Mouse (Mus musculus) neural tube, embryonic 12.5 days (tissue): ENCODE measurements around the gene Grk3. TPM values are rescaled to one million over a fixed set of nuclear protein-coding genes. Genes with fewer than 3 reads are reported as not detected.

Experiments
- ATAC-seq: fragments of 200-750 bp; cut with Nextera tagmentation; 2 replicates; pipeline ENCODE4 v1.8.0; 2017; ENCODE audit warnings: low read depth, mild to moderate bottlenecking, moderate TSS enrichment, moderate library complexity; ENCODE audit not compliant: low FRiP score
- H3K27ac ChIP-seq: fragments of 300-500 bp; sonication (generic); 2 replicates; pipeline ENCODE4 v1.5.1; 2016
- H3K27me3 ChIP-seq: fragments of 300-500 bp; sonication (generic); replicated peaks from 2 replicates; pipeline ENCODE4 v1.6.1; 2016; ENCODE audit warnings: mild to moderate bottlenecking
- H3K36me3 ChIP-seq: fragments of 300-500 bp; sonication (generic); 2 replicates; pipeline ENCODE4 v1.6.1; 2016; ENCODE audit warnings: mild to moderate bottlenecking
- H3K4me1 ChIP-seq: fragments of 300-500 bp; sonication (generic); 2 replicates; pipeline ENCODE4 v1.6.1; 2016
- H3K4me2 ChIP-seq: fragments of 300-500 bp; sonication (generic); replicated peaks from 2 replicates; pipeline ENCODE4 v1.6.1; 2016; ENCODE audit warnings: mild to moderate bottlenecking
- H3K4me3 ChIP-seq: fragments of 300-500 bp; sonication (generic); 2 replicates; pipeline ENCODE4 v1.5.1; 2016
- H3K9ac ChIP-seq: fragments of 300-500 bp; sonication (generic); 2 replicates; pipeline ENCODE4 v1.6.1; 2016; ENCODE audit warnings: mild to moderate bottlenecking
- H3K9me3 ChIP-seq: fragments of 300-500 bp; sonication (generic); 2 replicates; pipeline ENCODE4 v1.6.1; 2016; ENCODE audit warnings: mild to moderate bottlenecking
- WGBS: fragments of 180-500 bp; shearing (Covaris S2); methylation state at CpG from one replicate; pipeline ENCODE4 v1.1.7; 2016; 5-methylcytosine and 5-hydroxymethylcytosine counted together
- polyA plus RNA-seq: library from polyadenylated mRNA; unstranded; fragments of >200 nt; fragmentation: Nextera tagmentation; extraction: Ambion mirVana; gene quantifications from 2 replicates; pipeline ENCODE4 v1.2.1, GENCODE M21; 2016

The Grk3 gene
- polyA plus RNA-seq, 1 experiment from 2014 or later, result 8.8 TPM

DNA sequence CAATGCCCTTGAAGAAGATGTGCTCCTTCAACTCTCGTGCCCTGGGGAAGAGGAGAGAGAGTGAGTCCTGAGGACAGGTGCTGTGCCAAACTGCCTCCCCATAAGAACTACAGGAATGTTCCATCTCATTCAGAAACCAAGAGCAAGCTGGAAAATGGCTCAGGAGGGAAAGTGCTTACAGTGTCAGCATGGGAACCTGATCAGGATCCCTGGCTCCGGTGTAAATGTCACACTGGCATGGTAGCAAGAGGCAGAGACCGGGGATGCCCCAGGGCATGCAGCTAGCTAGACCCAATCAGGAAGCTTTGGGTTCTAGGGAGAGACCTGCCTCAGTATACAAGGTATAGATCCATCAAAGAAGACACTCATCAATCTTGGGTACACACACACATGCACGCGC is 90.2 kb downstream of the Grk3 start:
- no peak overlapping the region for H3K9ac ChIP-seq
- no peaks in the 10 kb centered on the region for H3K36me3 ChIP-seq
- ATAC-seq, result no peak
- H3K9me3 ChIP-seq, result no peaks in the 10 kb centered on the region
- H3K4me3 ChIP-seq, result no peak overlapping the region
- H3K4me1 ChIP-seq, result peaks cover 4% of the 10 kb centered on the region; the same call in 1 of the 2 replicates
- H3K4me2 ChIP-seq, result no peak overlapping the region
- 96% methylated on average over 5 of the region's 5 CpGs for WGBS
- H3K27ac ChIP-seq, result no peak overlapping the region
- H3K27me3 ChIP-seq, result no peaks in the 10 kb centered on the region

DNA sequence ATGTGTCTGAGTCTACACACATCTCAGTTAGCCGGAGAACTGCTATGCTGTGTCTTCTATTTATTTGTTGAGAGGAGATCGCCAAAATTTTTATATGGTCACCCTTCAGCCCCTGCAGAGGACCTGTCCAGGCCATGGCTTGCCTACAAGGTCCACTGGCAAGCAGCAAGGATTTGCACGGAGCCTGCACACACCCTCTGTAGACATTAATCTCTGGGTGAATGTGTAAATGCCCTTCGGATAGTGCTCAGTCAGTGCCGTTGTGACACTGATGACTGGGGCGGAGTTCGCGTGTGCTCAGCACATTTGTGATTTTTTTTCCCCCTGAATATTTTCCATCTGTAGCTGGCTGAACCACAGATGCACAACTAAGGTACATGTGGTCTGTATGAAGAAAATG is 90.8 kb downstream of the Grk3 start:
- H3K4me1 ChIP-seq, result peaks cover 4% of the 10 kb centered on the region; the same call in 1 of the 2 replicates
- no peak overlapping the region for H3K9ac ChIP-seq
- no peaks in the 10 kb centered on the region for H3K27me3 ChIP-seq
- H3K4me3 ChIP-seq, result no peak overlapping the region
- H3K9me3 ChIP-seq, result no peaks in the 10 kb centered on the region
- H3K27ac ChIP-seq, result no peak overlapping the region
- ATAC-seq, result no peak
- no peak overlapping the region for H3K4me2 ChIP-seq
- WGBS, result 91% methylated on average over 8 of the region's 8 CpGs
- H3K36me3 ChIP-seq, result no peaks in the 10 kb centered on the region

- ATAC-seq, result no peak
- Histone ChIP-seq H3K4me1 (peaks cover 4% of the 10 kb centered on the region; the same call in 1 of the 2 replicates), H3K4me3 (no peak overlapping the region), H3K36me3 (no peaks in the 10 kb centered on the region), H3K9ac (no peak overlapping the region), H3K27ac (no peak overlapping the region), H3K9me3 (no peaks in the 10 kb centered on the region), H3K27me3 (no peaks in the 10 kb centered on the region), H3K4me2 (no peak overlapping the region)
- 93% methylated on average over 14 of the region's 14 CpGs for WGBS
Observed at GRCm38 (mm10) chr5:112923841-112924240, 91.8 kb downstream of the Grk3 start.

GRCm38 (mm10) chr5:112921914-112922313 is 93.7 kb downstream of the Grk3 start:
- Histone ChIP-seq H3K9ac (no peak overlapping the region), H3K36me3 (no peaks in the 10 kb centered on the region), H3K27ac (no peak overlapping the region), H3K4me2 (no peak overlapping the region), H3K27me3 (no peaks in the 10 kb centered on the region), H3K9me3 (no peaks in the 10 kb centered on the region), H3K4me1 (no peaks in the 10 kb centered on the region), H3K4me3 (no peak overlapping the region)
- ATAC-seq, result no peak

GRCm38 (mm10) chr5:112910381-112910780 is 105.2 kb downstream of the Grk3 start:
- H3K27me3 ChIP-seq, result no peaks in the 10 kb centered on the region
- ATAC-seq, result no peak
- no peak overlapping the region for H3K4me2 ChIP-seq
- H3K27ac ChIP-seq, result no peak overlapping the region
- no peaks in the 10 kb centered on the region for H3K4me1 ChIP-seq
- H3K9ac ChIP-seq, result no peak overlapping the region
- H3K4me3 ChIP-seq, result no peak overlapping the region
- no peaks in the 10 kb centered on the region for H3K9me3 ChIP-seq
- WGBS, result 66% methylated on average over 5 of the region's 5 CpGs
- no peaks in the 10 kb centered on the region for H3K36me3 ChIP-seq

- 61% methylated on average over 2 of the region's 2 CpGs for WGBS
- Histone ChIP-seq H3K4me3 (no peak overlapping the region), H3K36me3 (no peaks in the 10 kb centered on the region), H3K4me2 (no peak overlapping the region), H3K27ac (no peak overlapping the region), H3K9ac (no peak overlapping the region), H3K27me3 (no peaks in the 10 kb centered on the region), H3K4me1 (no peaks in the 10 kb centered on the region), H3K9me3 (no peaks in the 10 kb centered on the region)
- ATAC-seq, result no peak
Observed at GRCm38 (mm10) chr5:112908169-112908614, 107.4 kb downstream of the Grk3 start.

DNA sequence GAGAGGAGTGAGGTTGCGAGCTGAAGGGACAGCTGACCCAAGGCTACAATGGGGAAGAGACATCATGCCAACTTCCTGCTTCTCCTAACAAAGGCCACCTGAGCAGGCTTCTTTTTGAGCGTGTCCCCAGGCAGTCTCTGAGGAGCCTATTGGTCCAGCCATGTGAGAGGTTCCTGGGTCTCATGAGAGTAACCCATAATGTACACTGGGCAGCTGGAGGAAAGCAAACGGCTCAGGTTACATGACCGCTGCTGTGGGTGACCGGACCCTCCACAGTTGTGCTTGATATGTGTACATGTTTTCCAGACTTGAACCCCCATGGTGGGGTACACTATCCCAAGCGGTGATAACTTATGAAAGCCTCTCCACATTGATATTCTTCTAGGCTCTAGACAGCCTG is 108.1 kb downstream of the Grk3 start:
- H3K9me3 ChIP-seq, result no peaks in the 10 kb centered on the region
- 73% methylated on average over 6 of the region's 6 CpGs for WGBS
- H3K4me1 ChIP-seq, result no peaks in the 10 kb centered on the region
- H3K36me3 ChIP-seq, result no peaks in the 10 kb centered on the region
- no peak overlapping the region for H3K27ac ChIP-seq
- no peak overlapping the region for H3K9ac ChIP-seq
- no peak for ATAC-seq
- no peak overlapping the region for H3K4me3 ChIP-seq
- H3K4me2 ChIP-seq, result no peak overlapping the region
- no peaks in the 10 kb centered on the region for H3K27me3 ChIP-seq

- H3K4me2 ChIP-seq, result no peak within 1 kb of the TSS
- H3K36me3 ChIP-seq, result no peaks in the 10 kb centered on the region
- H3K4me1 ChIP-seq, result no peaks in the 10 kb centered on the region
- H3K9ac ChIP-seq, result no peak within 1 kb of the TSS
- no peaks in the 10 kb centered on the region for H3K27me3 ChIP-seq
- no peak within 1 kb of the TSS for H3K4me3 ChIP-seq
- ATAC-seq, result no peak
- WGBS, result 84% methylated on average over 17 of the region's 17 CpGs
- no peaks in the 10 kb centered on the region for H3K9me3 ChIP-seq
- no peak within 1 kb of the TSS for H3K27ac ChIP-seq
Observed at GRCm38 (mm10) chr5:112895674-112896654, 119.6 kb downstream of the Grk3 start, which contains the start of gene Myo18b. TSS of gene Myo18b (minus strand) at chr5:112896362.

DNA sequence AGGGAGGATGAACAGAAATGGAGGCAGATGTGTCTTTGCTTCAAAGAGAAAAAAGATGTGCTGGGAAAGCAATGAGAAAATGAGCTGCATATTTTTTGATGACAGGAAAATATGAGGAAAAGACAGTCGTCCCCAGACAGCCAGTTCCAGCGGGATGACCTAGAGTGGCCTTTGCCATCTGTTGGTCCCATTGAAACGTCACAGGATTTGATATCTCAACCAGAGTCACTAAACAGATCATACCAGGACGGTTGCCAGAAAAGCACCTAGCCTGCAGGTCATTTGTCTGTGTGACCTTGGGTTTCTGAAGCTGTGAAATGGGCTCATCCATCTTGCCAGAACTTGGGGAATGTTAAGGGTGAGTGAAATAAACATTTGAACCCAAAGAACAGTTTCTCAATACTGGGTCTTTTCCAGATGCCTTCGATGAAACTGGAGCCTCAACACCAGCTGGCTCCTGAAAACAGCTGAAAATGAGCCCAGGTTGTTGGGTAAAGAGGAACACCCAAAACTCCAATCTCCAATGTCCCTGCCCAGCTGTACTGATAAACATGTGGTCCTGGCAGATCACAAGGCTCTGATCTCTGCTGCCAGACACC is 122.0 kb downstream of the Grk3 start:
- Histone ChIP-seq H3K27ac (no peak overlapping the region), H3K36me3 (no peaks in the 10 kb centered on the region), H3K4me1 (no peaks in the 10 kb centered on the region), H3K4me2 (no peak overlapping the region), H3K9me3 (no peaks in the 10 kb centered on the region), H3K4me3 (no peak overlapping the region), H3K27me3 (no peaks in the 10 kb centered on the region), H3K9ac (no peak overlapping the region)
- WGBS, result 82% methylated on average over 5 of the region's 5 CpGs
- no peak for ATAC-seq

DNA sequence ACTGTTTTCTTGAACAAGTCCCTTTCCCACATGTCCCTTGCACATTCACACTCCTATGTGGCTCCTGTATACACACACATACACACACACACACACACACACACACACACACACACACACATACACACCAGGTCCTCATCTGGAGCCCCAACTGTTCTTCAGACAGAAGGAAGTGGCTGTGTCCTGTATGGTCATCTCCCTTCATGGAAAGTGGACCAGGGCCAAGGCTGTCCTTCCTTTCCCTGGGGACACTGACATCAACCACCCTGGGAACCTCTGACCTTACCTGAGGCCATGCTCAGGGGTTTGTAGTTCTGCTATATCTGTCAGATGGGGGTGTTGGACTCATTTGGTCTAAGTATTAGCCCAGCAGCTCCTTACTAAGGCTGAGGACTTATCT is 123.2 kb downstream of the Grk3 start:
- Histone ChIP-seq H3K4me2 (no peak overlapping the region), H3K9ac (no peak overlapping the region), H3K27ac (no peak overlapping the region), H3K36me3 (no peaks in the 10 kb centered on the region), H3K4me3 (no peak overlapping the region), H3K9me3 (no peaks in the 10 kb centered on the region), H3K27me3 (no peaks in the 10 kb centered on the region), H3K4me1 (no peaks in the 10 kb centered on the region)
- no peak for ATAC-seq

DNA sequence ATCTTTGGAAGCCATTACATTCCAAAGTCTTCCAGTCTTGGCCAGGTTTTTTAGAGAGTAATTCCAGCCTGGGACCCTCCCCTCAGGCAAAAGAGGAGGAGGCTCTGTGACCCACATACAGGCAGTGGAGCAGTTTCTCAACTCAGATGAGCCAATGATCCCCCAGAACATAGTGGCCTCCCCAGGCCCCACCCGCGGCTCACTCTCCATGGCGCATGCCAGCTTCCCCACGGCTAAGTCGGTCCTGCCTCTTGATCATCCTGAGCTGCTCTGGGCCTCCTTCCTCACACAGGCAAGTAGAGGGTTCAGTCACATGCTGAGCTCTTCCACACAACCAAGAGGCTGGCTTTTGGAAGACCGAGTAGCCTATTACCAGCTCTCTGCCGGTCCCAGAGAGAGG is 126.9 kb downstream of the Grk3 start:
- Histone ChIP-seq H3K27me3 (no peaks in the 10 kb centered on the region), H3K9me3 (no peaks in the 10 kb centered on the region), H3K4me3 (no peak overlapping the region), H3K4me1 (peaks cover 6% of the 10 kb centered on the region; the same call in 1 of the 2 replicates), H3K27ac (no peak overlapping the region), H3K36me3 (no peaks in the 10 kb centered on the region), H3K4me2 (no peak overlapping the region), H3K9ac (no peak overlapping the region)
- WGBS, result 69% methylated on average over 7 of the region's 7 CpGs
- no peak for ATAC-seq

GRCm38 (mm10) chr5:112886687-112887491 is 128.7 kb downstream of the Grk3 start:
- Histone ChIP-seq H3K36me3 (no peaks in the 10 kb centered on the region), H3K9me3 (no peaks in the 10 kb centered on the region), H3K4me1 (peaks cover 6% of the 10 kb centered on the region; the same call in 1 of the 2 replicates), H3K4me3 (no peak overlapping the region), H3K27me3 (no peaks in the 10 kb centered on the region), H3K27ac (no peak overlapping the region), H3K4me2 (no peak overlapping the region), H3K9ac (no peak overlapping the region)
- WGBS, result 68% methylated on average over 17 of the region's 17 CpGs
- no peak for ATAC-seq
